Mouse (Mus musculus) kidney, postnatal 36 days (tissue): ENCODE results near the gene Tpp2.
"Not testable (repeated sequence)": the region's sequence is repeated elsewhere in the genome, so short reads cannot be mapped to it uniquely, and the experiment has no call there.

Source experiments
- DNase-seq, 2 experiments: peaks; one replicate each; pipeline ENCODE4 v3.0.0; 2021 to 2022; ENCODE audit warnings: mixed read lengths in 2 of 2

Tpp2 gene

DNA sequence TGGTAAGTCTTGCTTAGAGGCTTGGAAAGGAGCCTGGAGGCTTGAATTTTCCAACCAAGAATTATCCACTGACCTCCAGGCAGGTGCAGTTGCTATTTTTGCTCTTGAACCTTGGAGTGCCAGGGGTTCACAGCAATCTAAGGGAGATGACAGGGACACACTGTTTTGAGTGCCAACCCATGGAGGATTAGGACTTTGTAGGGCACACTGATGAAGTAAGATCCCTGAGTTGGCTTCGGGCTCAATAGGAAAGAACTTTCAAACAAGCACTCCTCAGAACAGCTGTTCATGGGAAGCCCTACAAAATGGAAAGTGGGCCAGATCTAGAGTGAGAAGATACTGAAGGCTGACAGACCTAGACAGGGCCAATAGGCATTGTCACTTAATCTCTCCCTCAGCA, 89.2 kb downstream of the Tpp2 start:
- no peak for DNase-seq

DNA sequence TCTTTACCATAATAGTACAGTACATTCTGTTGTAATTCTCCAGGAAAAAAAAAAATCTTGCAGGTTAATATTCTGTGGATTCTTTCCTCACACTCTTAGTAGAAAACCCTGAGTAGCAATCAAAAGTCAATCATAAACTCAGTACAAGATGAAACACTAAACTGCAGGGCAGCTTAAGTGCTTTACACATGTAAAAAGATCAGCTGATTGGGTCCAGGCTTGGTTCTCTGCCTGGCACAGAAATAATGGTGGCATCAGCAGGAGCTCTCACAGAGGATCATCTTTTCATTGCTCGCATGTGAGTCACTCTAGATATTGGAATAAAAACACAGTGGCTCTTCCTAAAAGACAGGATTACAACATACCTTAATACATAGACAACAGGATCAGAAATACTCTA, 94.2 kb downstream of the Tpp2 start:
- DNase-seq, result peak; percentile 44 to 58

DNA sequence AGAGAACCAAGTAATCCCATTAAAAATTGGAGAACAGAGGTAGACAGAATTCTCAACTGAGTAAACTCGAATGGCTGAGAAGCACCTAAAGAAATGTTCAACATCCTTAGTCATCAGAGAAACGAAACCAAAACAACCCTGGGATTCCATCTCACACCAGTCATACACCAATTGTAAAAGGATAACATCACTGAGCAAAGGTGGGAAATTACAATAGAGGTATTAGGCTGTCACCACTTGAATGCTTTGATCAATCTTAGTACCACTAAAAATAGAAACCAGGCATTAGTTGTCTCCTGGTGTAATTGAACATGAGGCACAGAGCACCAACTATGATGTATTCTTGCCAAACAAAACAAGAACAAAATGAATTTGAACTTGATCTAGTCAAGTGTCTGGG, 98.8 kb downstream of the Tpp2 start:
- no peak for DNase-seq

DNA sequence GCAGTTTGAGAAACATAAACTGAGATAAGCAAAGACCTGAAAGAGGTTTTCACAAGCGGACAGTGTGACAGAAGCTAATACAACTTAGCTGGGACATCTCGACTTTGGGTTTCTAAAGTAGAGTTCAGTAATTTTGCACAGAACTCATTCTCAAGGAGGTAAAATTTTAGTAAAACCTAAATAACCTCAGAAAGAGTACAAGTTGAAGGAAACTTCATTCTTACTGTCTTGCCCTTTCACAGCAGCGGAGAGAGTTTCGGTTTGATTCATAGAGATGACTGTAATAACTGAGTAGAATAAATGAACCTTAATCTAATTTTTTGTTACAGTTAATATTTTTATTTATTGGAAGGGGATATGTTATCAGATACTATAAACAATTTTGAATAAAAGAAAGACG, 99.5 kb downstream of the Tpp2 start:
- DNase-seq, result no peak

DNA sequence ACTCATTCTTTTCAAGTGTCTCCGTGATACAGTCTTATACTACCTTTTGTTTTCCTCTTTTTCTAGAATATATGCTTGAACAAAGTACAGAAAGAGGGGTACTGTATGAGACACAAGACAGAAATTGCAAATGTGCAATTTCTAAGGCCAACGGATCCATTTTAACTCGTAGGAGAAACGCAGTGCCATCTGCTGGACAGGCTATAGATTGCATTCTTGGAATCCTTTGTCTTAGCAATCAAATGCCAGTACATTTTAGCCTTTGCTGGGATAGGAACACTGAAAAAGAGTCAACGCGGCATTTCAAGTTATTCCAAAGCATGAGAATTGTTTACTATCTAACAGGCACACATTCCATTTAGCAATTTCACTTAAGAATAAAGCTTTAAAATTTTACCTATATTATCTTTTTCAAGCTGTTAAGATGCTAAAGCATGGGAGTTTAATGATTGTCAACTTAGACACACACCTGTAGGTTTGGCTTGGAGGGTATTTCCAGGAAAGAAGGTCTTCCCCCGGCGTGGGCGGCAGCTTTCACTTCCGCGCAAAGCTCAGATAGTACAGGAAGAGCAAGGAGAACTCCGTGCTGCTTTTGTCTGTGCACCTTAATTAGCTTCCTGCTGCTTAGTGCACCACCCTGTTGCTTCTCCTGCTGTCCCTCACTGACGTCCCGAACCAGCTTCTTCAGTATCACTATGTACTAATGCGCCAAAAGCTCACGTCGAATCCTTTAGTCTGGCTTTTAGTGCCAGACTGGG, 108.5 kb downstream of the Tpp2 start:
- DNase-seq, result peak; percentile 49 to 74

DNA sequence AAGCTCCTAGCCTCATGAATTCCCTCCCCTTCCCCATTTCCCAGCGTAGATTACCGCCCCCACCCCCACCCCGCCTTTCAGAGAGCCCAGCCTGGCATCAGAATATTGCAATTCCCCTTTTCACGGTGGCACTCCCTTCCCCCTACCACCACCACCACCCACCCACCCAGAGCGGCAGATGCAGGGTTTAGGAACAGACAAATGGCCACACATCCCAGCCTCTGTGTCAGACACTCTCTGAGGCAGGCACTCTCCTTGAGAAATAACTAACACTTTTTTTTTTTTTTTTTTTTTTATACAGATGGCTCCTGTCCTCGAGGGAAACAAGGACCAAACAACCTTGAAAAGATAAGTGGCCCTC, 109.1 kb downstream of the Tpp2 start:
- DNase-seq, result no peak

DNA sequence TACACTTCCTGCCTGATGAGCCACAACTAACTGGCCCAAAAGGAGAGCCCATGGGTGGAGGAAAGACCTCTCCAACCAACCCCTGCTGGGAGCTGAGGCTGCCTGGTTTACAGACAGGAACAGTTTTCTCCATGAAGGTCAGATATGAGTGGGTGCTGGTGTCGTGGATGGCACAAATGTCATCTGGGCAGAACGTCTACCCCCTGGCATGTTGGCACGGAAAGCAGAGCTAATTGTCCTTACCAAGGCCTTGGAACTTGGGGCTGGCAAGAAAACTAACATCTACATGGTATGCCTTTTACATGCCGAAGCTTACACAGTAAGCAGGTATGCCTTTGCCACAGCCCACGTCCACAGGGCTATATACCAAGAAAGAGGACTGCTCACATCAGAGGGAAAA, 112.2 kb downstream of the Tpp2 start:
- DNase-seq, result not testable (repeated sequence)

DNA sequence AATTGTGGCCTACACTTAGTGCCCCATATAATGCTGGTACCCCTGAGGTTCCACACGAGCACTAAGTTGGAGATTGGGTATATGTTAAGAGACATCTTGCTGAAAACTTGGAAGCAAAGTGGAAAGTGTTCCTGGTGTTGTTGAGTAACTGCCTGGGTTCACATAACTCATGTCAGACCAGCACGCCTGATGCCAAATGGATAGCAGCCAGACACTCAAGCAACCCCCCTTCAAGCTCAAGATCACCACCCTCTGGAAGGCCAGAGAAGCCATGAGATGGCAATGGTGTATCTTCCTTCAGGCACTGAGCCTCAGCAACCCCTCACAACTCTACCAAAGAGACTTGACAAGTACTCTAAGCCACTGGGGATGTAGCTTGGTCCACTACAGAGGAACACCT, 113.1 kb downstream of the Tpp2 start:
- DNase-seq, result no peak
